Mouse (Mus musculus): ENCODE data around the gene Scaf1. TPM values are rescaled to one million over a fixed set of nuclear protein-coding genes. Genes with fewer than 3 reads are reported as not detected.

Gene Scaf1
- 22.7 TPM for polyA plus RNA-seq (2017; shearing (Covaris generic))

DNA sequence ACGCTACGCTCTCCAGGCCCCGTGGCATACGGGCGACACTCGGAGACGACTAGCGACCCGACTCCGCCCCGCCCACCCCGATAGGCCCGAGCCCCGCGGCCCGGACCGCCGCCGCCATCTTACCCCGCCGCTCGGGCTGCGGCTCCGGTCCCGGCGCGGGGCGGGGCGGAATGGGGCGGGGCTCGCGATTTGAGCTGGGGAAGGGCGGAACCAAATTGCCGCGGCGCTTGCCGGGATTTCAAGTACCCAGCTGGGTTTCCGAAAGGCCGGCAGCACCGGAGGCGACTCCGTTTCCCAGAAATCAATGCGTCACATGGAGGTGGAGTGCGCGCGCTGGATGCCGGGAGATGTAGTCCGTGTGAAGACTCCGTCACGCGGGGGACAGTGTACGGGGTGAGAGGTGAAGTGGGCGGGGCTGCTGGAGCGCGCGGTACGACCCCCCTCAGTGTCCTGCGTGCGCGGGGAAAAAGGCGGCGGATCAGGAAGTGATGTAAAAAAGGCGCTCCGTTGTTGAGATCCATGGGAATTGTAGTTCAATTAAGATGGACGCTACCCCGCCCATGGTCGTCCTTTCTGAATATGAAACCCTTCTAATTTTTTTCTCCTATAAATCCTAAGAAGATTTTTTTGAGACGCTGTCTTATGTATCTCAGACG is at the start of gene Scaf1:
Scaf1 (minus strand) TSS at position 407 of the 656 bp plus-strand sequence.

DNA sequence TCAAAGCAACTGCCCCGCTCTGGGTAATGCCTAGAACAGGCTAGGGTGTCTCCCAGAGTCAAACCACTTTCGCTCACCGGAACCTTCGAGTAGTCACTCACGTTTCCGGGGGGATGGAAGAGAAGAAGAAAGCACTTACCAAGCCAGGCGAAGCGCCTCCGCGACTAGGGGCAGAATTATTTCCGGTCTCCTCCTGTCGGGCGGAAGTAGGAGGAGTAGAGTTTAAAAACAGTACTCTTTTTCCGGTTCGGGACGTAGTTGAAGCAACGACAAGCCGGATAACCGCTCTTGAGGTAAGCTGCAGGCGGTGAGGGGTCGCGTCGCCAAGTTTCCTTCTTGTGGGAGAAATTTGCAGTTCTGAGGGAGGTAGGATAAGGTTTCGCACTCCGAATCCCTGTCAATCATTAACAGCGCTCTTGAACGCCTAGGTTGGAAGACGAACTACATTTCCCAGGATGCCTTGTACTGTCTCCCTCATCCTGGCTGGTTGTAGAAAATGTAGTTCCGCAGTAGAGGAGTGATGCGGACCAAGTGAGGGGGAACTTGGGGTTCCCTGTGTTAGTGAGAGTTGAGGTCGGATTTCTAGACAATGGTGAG is 46.2 kb upstream of the Scaf1 start, which contains the start of the genes Nosip and Prrg2:
Nosip (plus strand) TSS at position 191 of the 597 bp plus-strand sequence.
Prrg2 (minus strand) TSS at position 439 of the 597 bp plus-strand sequence.

GRCm38 (mm10) chr7:45052862-45053116 is 36.6 kb upstream of the Scaf1 start, which contains the start of gene Prr12:
TSS of gene Prr12 (minus strand) at chr7:45052881.

DNA sequence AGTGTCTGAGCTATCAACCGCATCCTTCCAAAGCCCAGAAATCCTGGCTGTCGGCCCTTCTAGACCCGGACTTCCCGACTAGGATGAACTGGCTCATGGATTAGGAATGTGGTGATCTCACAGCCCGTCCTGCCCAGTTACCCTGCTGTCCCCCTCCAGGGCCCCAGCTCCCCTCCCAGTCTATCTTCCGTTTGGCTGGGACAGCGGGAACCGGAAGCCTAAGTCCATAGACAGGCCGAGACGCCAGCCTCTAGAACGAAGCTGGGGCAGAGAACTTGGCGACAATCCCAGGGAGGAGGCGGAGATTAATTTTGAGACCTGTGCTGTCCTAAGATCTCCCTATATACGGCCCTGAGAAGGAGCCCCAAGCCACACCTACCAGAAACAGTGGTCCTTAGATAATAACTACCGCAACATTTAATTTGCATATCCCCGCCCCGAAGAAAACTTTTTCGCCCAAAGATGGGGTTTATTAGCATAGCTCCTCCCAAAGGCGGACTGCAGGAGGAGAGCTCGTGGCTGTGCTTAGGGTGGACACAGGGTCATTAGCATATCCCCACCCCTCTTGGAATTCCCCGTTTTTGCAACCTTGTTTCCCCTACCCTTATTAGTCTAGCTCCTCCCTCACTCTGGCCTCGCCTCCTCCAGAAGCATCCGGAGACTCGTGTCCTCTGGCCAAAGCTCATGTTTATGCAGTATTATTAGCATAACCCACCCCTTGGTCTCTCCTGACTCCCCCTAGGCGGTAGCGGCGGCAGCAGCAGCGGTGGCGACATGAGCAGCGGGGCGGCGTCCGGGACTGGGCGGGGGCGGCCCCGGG is 1.3 kb upstream of the Scaf1 start, which contains the start of gene Rras:
Rras (plus strand) TSS at position 720 of the 820 bp plus-strand sequence.

GRCm38 (mm10) chr7:44998501-44998955 is 17.6 kb downstream of the Scaf1 start, which contains the start of gene Bcl2l12:
TSS of gene Bcl2l12 (minus strand) at chr7:44998712.

GRCm38 (mm10) chr7:44997231-44997939 is 18.8 kb downstream of the Scaf1 start, which contains the start of gene Irf3:
TSS of gene Irf3 (plus strand) at chr7:44997648.

DNA sequence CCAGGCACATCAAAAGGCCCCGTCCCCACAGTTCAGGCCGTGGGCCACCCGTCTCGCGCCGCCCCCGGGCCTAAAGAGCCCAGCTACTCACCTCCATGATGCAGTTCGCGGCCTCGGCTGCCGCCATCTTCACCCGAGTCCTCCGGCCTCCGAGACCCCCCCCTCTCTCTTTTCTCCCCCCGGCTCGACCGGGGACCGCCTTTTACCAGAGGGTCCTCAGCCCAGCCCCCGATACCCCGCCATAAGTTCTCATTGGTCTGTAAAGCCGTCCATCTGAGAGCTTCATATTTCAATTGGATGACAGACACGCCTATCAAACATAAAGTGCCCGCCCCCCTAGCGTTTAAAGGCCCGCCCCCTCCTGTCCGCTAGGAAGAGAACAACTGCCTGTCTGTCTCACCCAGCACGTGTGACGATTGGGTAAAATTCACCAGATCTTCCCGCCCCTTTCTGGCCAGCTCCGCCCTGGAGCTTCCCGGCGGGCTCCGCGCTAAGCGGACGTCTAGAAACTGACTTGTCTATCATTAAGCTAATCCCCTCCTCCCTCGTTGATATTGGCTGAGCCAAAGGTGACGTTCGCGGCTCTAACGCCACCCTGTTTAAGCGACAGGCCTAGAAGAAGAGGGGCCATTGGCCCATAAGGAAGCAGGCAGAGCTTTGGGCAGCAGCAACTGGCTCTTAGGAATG is 29.8 kb downstream of the Scaf1 start, which contains the start of gene Prmt1:
Prmt1 (minus strand) TSS at position 377 of the 687 bp plus-strand sequence.

GRCm38 (mm10) chr7:44974383-44975116 is 41.6 kb downstream of the Scaf1 start, which contains the start of gene Cpt1c:
TSS of gene Cpt1c (minus strand) at chr7:44974851.

Other genes with a start within 250 kb of the Scaf1 start
- gene Nup62, start 200.3 kb downstream of the Scaf1 start, polyA plus RNA-seq (2017; shearing (Covaris generic)) = 58.7 TPM
- 2.0 TPM for gene Il4i1, start 200.0 kb downstream of the Scaf1 start, polyA plus RNA-seq (2017; shearing (Covaris generic))
- 0.36 TPM for gene Atf5, start 199.7 kb downstream of the Scaf1 start, polyA plus RNA-seq (2017; shearing (Covaris generic))
- gene Akt1s1, start 167.4 kb downstream of the Scaf1 start, polyA plus RNA-seq (2017; shearing (Covaris generic)) = 12.1 TPM
- 112 TPM for gene Tbc1d17, start 167.3 kb downstream of the Scaf1 start, polyA plus RNA-seq (2017; shearing (Covaris generic))
- 100 TPM for gene Pnkp, start 159.2 kb downstream of the Scaf1 start, polyA plus RNA-seq (2017; shearing (Covaris generic))
- gene Ptov1, start 146.6 kb downstream of the Scaf1 start, polyA plus RNA-seq (2017; shearing (Covaris generic)) = 9.9 TPM
- gene Med25, start 123.7 kb downstream of the Scaf1 start, polyA plus RNA-seq (2017; shearing (Covaris generic)) = 26.9 TPM
- gene Fuz, start 120.3 kb downstream of the Scaf1 start, polyA plus RNA-seq (2017; shearing (Covaris generic)) = 50.8 TPM
- gene Ap2a1, start 86.9 kb downstream of the Scaf1 start, polyA plus RNA-seq (2017; shearing (Covaris generic)) = 26.9 TPM
- not detected for gene Tsks, start 73.2 kb downstream of the Scaf1 start, polyA plus RNA-seq (2017; shearing (Covaris generic))
- 0.55 TPM for gene Cpt1c, start 41.5 kb downstream of the Scaf1 start, polyA plus RNA-seq (2017; shearing (Covaris generic))
- 210 TPM for gene Prmt1, start 29.8 kb downstream of the Scaf1 start, polyA plus RNA-seq (2017; shearing (Covaris generic))
- 255 TPM for gene Irf3, start 18.7 kb downstream of the Scaf1 start, polyA plus RNA-seq (2017; shearing (Covaris generic))
- gene Bcl2l12, start 17.7 kb downstream of the Scaf1 start, polyA plus RNA-seq (2017; shearing (Covaris generic)) = 35.2 TPM
- 6.3 TPM for gene Rras, start 1.6 kb upstream of the Scaf1 start, polyA plus RNA-seq (2017; shearing (Covaris generic))
- gene Prr12, start 36.5 kb upstream of the Scaf1 start, polyA plus RNA-seq (2017; shearing (Covaris generic)) = 4.8 TPM
- gene Nosip, start 46.1 kb upstream of the Scaf1 start, polyA plus RNA-seq (2017; shearing (Covaris generic)) = 148 TPM
- gene Prrg2, start 46.3 kb upstream of the Scaf1 start, polyA plus RNA-seq (2017; shearing (Covaris generic)) = 3.3 TPM
- 10.8 TPM for gene Rcn3, start 75.9 kb upstream of the Scaf1 start, polyA plus RNA-seq (2017; shearing (Covaris generic))
- 2.6 TPM for gene Fcgrt, start 87.5 kb upstream of the Scaf1 start, polyA plus RNA-seq (2017; shearing (Covaris generic))
- 3,383 TPM for gene Rps11, start 108.1 kb upstream of the Scaf1 start, polyA plus RNA-seq (2017; shearing (Covaris generic))
- 3,108 TPM for gene Rpl13a, start 112.4 kb upstream of the Scaf1 start, polyA plus RNA-seq (2017; shearing (Covaris generic))
- not detected for gene Gm45713, start 119.9 kb upstream of the Scaf1 start, polyA plus RNA-seq (2017; shearing (Covaris generic))
- gene Flt3l, start 120.1 kb upstream of the Scaf1 start, polyA plus RNA-seq (2017; shearing (Covaris generic)) = 292 TPM
- 59.4 TPM for gene Pih1d1, start 137.9 kb upstream of the Scaf1 start, polyA plus RNA-seq (2017; shearing (Covaris generic))
- 67.0 TPM for gene Aldh16a1, start 138.2 kb upstream of the Scaf1 start, polyA plus RNA-seq (2017; shearing (Covaris generic))
- gene Slc17a7, start 147.6 kb upstream of the Scaf1 start, polyA plus RNA-seq (2017; shearing (Covaris generic)) = not detected
- gene Gfy, start 163.2 kb upstream of the Scaf1 start, polyA plus RNA-seq (2017; shearing (Covaris generic)) = not detected
- not detected for gene Pth2, start 164.6 kb upstream of the Scaf1 start, polyA plus RNA-seq (2017; shearing (Covaris generic))
- 0.32 TPM for gene Ccdc155, start 188.5 kb upstream of the Scaf1 start, polyA plus RNA-seq (2017; shearing (Covaris generic))
- gene Dkkl1, start 195.8 kb upstream of the Scaf1 start, polyA plus RNA-seq (2017; shearing (Covaris generic)) = 16.0 TPM
- gene Tead2, start 199.4 kb upstream of the Scaf1 start, polyA plus RNA-seq (2017; shearing (Covaris generic)) = 2.9 TPM
- 598 TPM for gene Cd37, start 222.8 kb upstream of the Scaf1 start, polyA plus RNA-seq (2017; shearing (Covaris generic))
- not detected for gene Slc6a16, start 224.7 kb upstream of the Scaf1 start, polyA plus RNA-seq (2017; shearing (Covaris generic))